Mouse (Mus musculus): ENCODE measurements at regions not wholly inside any gene's neighbourhood (a gene's known extent, or its start where the extent isn't known, plus 50 kb on each side); places are given as distances from the start of the nearest gene placed in this dataset.

DNA sequence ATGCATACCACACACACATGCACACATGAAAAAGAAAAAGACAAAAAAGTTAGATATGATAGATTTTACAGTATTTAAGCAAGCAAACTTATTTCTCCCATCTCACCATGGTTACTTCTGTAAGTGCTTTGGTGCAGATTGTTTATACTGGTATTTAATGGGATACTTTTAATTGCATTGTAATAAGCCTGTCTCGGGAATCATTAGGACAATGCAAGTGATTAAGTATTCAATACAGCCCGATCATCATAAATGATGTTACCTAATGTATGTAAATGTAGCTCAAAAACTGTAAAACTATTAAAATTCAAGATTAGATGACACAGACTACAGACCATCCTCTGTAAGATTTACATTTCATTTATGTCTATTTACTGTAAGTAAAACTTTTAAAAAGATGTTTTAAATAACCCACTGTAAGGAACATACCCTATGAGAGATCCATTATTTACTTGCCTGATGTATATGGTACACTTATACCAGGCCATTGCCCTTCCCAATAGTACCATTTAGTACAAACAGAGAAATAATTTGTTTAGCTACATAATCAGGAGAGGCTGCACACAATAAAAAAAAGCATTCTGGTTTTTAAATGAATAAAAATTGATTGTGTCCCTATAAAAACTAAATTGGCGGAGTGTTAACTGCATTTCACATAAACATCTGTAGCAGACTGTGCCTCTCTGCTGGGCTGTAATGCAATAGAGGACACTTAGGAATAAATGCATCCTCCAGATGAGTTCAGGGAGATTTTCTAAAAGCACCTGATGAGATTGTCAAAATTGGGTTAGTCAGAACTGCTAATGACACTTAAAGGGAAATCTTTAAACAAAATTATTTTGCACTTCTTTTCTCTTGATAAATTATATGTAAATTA lies 1722.9 kb downstream of the 4930444P10Rik start:
- H3K9me3 ChIP-seq (replicated peaks): no peaks in the 10 kb centered on the region
- H3K36me3 ChIP-seq: no peaks in the 10 kb centered on the region
- H3K4me3 ChIP-seq (replicated peaks): no peak overlapping the region
- ATAC-seq (ENCODE audit: insufficient number of reproducible peaks, low FRiP score, low TSS enrichment, low read depth): no peak
- H3K27ac ChIP-seq (replicated peaks): no peak overlapping the region
- H3K27me3 ChIP-seq: no peaks in the 10 kb centered on the region
- WGBS: 84% methylated on average over 3 of the region's 3 CpGs
- no peak overlapping the region for H3K4me2 ChIP-seq (replicated peaks)
- no peak overlapping the region for H3K9ac ChIP-seq
- H3K4me1 ChIP-seq: no peaks in the 10 kb centered on the region

DNA sequence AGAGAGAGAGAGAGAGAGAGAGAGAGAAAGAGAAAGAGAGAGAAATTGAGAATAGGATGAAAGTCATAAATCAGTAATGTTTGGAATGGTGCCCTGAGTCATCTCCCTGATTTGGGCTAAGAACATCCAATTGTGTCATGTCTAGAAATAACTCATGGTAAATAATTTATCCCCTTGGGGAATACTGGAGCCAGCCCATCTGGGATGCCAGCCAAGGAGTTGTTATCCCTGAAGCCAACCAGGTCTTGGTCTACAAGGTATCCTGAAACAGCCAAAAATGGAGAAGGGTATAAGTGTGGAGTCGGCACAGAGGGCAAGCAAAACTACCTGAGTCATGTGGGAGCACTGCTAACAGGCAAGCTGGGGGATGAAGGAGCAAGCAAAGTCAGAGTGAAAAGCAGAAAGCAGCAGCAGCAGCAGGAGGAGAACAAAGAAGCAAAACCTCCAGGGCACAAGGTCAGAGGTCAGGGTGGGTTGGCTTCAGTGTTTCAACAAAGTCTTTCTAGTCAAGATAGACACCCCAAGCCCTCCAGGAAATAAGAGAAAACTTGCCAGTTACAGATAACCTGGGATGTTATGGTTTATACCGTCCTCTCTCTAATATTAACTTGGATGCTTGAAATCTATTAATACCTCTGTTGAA lies 1733.0 kb downstream of the 4930444P10Rik start:
- Histone ChIP-seq H3K27me3 (no peaks in the 10 kb centered on the region), H3K4me1 (peaks cover 9% of the 10 kb centered on the region; the same call in 1 of the 2 replicates), H3K9me3 (replicated peaks) (no peaks in the 10 kb centered on the region), H3K4me3 (replicated peaks) (no peak overlapping the region), H3K9ac (no peak overlapping the region), H3K27ac (replicated peaks) (no peak overlapping the region), H3K4me2 (replicated peaks) (no peak overlapping the region), H3K36me3 (no peaks in the 10 kb centered on the region)
- WGBS: 44% methylated on average over 2 of the region's 2 CpGs
- ATAC-seq (ENCODE audit: insufficient number of reproducible peaks, low FRiP score, low TSS enrichment, low read depth): 0 out of 2 replicates have a peak, but pooled peaks have one; percentile 60

Measured in embryonic facial prominence, embryonic 15.5 days (tissue).